Mouse (Mus musculus): ENCODE measurements around the gene Nckipsd. TPM values are rescaled to one million over a fixed set of nuclear protein-coding genes. Genes with fewer than 3 reads are reported as not detected.

Nckipsd gene
- total RNA-seq (2017) = 1.7 and 2.9 TPM in 2 replicates

DNA sequence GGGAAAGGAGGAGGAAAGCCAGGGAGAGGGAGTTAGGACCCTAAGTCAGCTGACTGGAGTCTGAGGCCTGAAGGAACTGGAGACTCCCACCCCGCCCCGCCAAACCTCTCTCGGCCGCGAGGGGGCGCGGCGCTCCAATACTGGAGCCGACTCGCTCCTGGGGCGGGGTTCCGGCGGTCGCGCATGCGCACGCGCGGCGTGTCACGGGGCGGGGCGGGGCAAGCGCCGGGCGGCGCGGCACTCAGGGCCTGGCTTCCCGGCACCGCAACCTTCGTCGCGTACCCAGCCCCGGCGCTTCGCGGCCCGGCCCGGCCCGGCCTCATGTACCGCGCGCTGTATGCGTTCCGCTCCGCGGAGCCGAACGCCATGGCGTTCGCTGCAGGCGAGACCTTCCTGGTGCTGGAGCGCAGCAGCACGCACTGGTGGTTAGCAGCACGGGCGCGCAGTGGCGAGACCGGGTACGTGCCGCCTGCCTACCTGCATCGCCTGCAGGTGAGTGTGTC is at the start of gene Nckipsd:
Gene Nckipsd (plus strand): TSS at position 206 of the 503 bp plus-strand sequence.
- ATAC-seq (replicated peaks in 1 of 2; ENCODE audit: insufficient read depth in 1 of 2, low FRiP score in 2 of 2, low TSS enrichment in 1 of 2, low read depth in 1 of 2, poor library complexity in 2 of 2, severe bottlenecking in 2 of 2) = peak; percentile 59 to 74

DNA sequence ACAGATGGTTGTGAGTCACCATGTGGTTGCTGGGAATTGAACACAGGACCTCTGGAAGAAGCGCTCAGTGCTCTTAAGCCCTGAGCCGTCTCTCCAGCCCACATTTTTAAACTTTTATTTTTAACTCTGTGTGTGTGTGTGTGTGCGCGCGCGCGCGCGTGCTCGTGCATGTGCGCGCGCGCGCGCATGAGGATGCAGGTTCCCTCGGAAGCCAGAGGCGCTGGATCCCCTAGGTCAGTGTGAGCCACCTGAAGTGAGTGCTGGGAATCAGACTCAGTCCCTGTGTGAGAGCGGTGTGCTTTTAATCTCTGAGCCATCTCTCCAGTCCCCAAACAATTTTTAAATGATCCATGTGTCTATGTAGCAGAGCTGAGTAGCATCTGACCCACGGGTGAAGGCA is 49.0 kb upstream of the Nckipsd start:
- ATAC-seq (replicated peaks in 1 of 2; ENCODE audit: insufficient read depth in 1 of 2, low FRiP score in 2 of 2, low TSS enrichment in 1 of 2, low read depth in 1 of 2, poor library complexity in 2 of 2, severe bottlenecking in 2 of 2) = no peak

DNA sequence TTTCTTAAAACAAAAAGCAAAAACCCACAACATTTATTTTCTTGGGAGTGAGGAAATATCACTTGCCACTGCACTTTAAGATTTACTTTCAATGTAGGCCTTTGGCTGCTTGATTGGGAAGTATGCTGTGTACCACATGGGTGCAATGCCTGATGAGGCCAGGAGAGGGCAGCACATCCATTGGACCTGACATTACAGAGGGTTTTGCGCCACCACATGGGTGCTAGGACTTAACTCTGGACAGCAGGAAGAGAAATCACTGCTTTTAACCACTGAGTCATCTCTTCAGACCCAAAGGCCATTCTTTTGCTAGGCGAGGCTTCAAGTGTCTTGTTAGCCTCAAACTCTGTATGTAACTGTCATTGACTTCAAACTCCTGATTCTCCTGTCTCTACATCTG is 48.4 kb upstream of the Nckipsd start:
- ATAC-seq (replicated peaks in 1 of 2; ENCODE audit: insufficient read depth in 1 of 2, low FRiP score in 2 of 2, low TSS enrichment in 1 of 2, low read depth in 1 of 2, poor library complexity in 2 of 2, severe bottlenecking in 2 of 2) = peak in 1 of 2 experiments; percentile 69; a peak in 1 of 4 replicates

GRCm38 (mm10) chr9:108761561-108761960 is 46.6 kb upstream of the Nckipsd start:
- no peak for ATAC-seq (replicated peaks in 1 of 2; ENCODE audit: insufficient read depth in 1 of 2, low FRiP score in 2 of 2, low TSS enrichment in 1 of 2, low read depth in 1 of 2, poor library complexity in 2 of 2, severe bottlenecking in 2 of 2)

DNA sequence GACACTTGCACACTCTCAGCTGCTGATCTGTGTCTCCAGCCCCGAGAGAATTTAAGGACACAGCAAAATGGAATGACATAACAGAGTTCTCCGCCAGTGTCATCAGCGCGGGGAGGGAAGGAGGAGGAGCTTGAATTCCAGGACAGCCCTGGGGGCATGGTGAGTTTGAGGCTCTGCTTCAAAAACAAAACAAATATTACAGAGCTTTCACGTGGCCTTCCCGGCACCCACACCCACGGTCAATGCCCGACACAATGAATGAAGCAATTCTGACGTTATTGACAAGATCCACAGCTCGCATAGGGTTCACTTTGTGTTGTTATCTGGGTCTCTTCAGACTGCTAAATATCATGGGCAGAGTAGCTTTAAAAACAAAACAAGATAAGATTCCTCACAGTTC is 43.2 kb upstream of the Nckipsd start:
- no peak for ATAC-seq (replicated peaks in 1 of 2; ENCODE audit: insufficient read depth in 1 of 2, low FRiP score in 2 of 2, low TSS enrichment in 1 of 2, low read depth in 1 of 2, poor library complexity in 2 of 2, severe bottlenecking in 2 of 2)

DNA sequence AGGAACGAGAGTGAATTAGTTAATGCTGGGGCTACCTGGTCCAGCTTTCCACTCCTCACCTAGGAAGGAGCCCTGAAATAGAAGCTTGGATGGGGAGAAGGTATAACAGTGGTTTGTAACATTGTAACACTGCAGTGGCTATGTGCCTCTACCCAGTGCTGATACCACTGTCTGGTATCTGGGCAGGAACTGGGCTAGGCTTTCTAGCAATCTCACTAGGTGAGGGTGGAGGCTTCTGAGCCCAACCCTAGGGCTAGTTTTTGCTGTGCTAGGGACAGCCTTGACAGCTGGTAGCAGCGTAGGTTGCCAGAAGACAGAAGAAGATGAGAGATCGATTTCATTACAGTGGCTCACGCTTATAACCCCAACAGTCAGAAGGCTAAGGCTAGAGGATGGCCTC is 31.6 kb upstream of the Nckipsd start:
- no peak for ATAC-seq (replicated peaks in 1 of 2; ENCODE audit: insufficient read depth in 1 of 2, low FRiP score in 2 of 2, low TSS enrichment in 1 of 2, low read depth in 1 of 2, poor library complexity in 2 of 2, severe bottlenecking in 2 of 2)

- no peak for ATAC-seq (replicated peaks in 1 of 2; ENCODE audit: insufficient read depth in 1 of 2, low FRiP score in 2 of 2, low TSS enrichment in 1 of 2, low read depth in 1 of 2, poor library complexity in 2 of 2, severe bottlenecking in 2 of 2)
These were observed 30.9 kb upstream of the Nckipsd start for GRCm38 (mm10) chr9:108777276-108777675.

DNA sequence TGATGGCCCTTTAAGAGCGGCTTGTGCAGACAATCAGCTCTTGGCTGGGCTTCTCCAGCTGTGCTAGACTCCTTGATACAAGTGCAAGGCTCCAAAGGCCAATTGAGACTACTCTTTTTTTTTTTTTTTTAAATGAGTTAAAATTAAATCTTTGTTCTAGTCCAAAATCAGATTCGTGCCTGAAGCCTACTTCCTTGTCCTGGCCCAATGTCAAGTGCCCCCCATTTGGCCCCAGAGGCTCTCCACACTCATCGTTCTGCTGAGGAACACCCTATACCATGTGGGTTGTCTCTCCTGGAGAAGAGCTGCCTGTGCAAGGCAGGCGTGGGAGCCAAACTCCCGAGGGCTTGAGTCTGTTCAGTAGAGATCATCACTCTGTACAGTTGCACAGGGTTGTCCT is 27.2 kb upstream of the Nckipsd start:
- no peak for ATAC-seq (replicated peaks in 1 of 2; ENCODE audit: insufficient read depth in 1 of 2, low FRiP score in 2 of 2, low TSS enrichment in 1 of 2, low read depth in 1 of 2, poor library complexity in 2 of 2, severe bottlenecking in 2 of 2)

- ATAC-seq (replicated peaks in 1 of 2; ENCODE audit: insufficient read depth in 1 of 2, low FRiP score in 2 of 2, low TSS enrichment in 1 of 2, low read depth in 1 of 2, poor library complexity in 2 of 2, severe bottlenecking in 2 of 2) = no peak
These were observed 26.3 kb upstream of the Nckipsd start for GRCm38 (mm10) chr9:108781891-108782290.

GRCm38 (mm10) chr9:108782836-108783547 is 25.2 kb upstream of the Nckipsd start:
- 0 out of 4 replicates have a peak, but pooled peaks of 1 of the 2 experiments have one; percentile 4 for ATAC-seq (replicated peaks in 1 of 2; ENCODE audit: insufficient read depth in 1 of 2, low FRiP score in 2 of 2, low TSS enrichment in 1 of 2, low read depth in 1 of 2, poor library complexity in 2 of 2, severe bottlenecking in 2 of 2)

GRCm38 (mm10) chr9:108783548-108784463 is 24.4 kb upstream of the Nckipsd start, which contains the start of gene Ip6k2:
Gene Ip6k2 (plus strand): TSS chr9:108783796.
- ATAC-seq (replicated peaks in 1 of 2; ENCODE audit: insufficient read depth in 1 of 2, low FRiP score in 2 of 2, low TSS enrichment in 1 of 2, low read depth in 1 of 2, poor library complexity in 2 of 2, severe bottlenecking in 2 of 2) = peak; percentile 98

DNA sequence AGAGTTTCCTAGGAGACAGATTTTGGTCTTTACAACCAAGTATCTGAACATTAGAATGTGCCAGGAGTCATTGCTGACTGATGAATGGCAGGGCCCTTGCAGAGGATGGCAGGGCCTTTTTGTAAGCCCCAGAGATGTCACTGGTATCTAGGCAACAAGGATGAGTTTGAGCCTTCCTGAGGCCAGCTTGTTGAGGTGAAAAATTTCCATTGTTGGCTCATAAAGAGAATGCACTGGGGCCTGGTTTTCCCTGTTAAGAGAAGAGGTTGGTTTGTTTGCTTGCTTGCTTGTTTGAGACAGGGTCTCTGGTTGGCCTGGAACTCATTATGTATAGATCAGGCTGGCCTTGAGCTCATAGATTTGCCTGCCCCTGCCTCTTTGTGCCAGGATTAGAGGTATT is 22.8 kb upstream of the Nckipsd start:
- no peak for ATAC-seq (replicated peaks in 1 of 2; ENCODE audit: insufficient read depth in 1 of 2, low FRiP score in 2 of 2, low TSS enrichment in 1 of 2, low read depth in 1 of 2, poor library complexity in 2 of 2, severe bottlenecking in 2 of 2)

GRCm38 (mm10) chr9:108786494-108786893 is 21.7 kb upstream of the Nckipsd start:
- ATAC-seq (replicated peaks in 1 of 2; ENCODE audit: insufficient read depth in 1 of 2, low FRiP score in 2 of 2, low TSS enrichment in 1 of 2, low read depth in 1 of 2, poor library complexity in 2 of 2, severe bottlenecking in 2 of 2) = no peak

- ATAC-seq (replicated peaks in 1 of 2; ENCODE audit: insufficient read depth in 1 of 2, low FRiP score in 2 of 2, low TSS enrichment in 1 of 2, low read depth in 1 of 2, poor library complexity in 2 of 2, severe bottlenecking in 2 of 2) = no peak
These were observed 21.1 kb upstream of the Nckipsd start for GRCm38 (mm10) chr9:108787080-108787479.

GRCm38 (mm10) chr9:108788713-108789112 is 19.5 kb upstream of the Nckipsd start:
- ATAC-seq (replicated peaks in 1 of 2; ENCODE audit: insufficient read depth in 1 of 2, low FRiP score in 2 of 2, low TSS enrichment in 1 of 2, low read depth in 1 of 2, poor library complexity in 2 of 2, severe bottlenecking in 2 of 2) = no peak

- no peak for ATAC-seq (replicated peaks in 1 of 2; ENCODE audit: insufficient read depth in 1 of 2, low FRiP score in 2 of 2, low TSS enrichment in 1 of 2, low read depth in 1 of 2, poor library complexity in 2 of 2, severe bottlenecking in 2 of 2)
These were observed 15.9 kb upstream of the Nckipsd start for GRCm38 (mm10) chr9:108792307-108792706.

DNA sequence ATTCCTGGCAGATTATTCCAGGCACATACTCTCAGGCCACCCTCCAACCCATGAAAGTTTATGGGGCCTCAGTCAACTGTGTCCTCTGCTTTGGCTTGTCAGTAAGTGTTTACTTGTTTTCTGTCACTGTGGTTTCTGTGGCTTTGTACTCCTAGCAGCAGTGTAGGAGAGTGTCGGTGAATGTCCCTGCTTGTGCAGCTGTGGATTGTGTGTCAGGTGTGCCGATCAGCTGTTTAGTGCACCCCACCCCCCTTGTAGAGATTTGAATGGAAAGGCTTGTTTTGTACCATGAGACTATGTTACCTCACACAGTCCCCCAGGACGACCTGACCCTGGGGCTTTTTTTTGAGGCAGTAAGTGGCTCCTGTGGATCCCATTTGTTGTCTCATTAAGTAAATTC is 15.4 kb upstream of the Nckipsd start:
- ATAC-seq (replicated peaks in 1 of 2; ENCODE audit: insufficient read depth in 1 of 2, low FRiP score in 2 of 2, low TSS enrichment in 1 of 2, low read depth in 1 of 2, poor library complexity in 2 of 2, severe bottlenecking in 2 of 2) = 0 out of 4 replicates have a peak, but pooled peaks of 1 of the 2 experiments have one; percentile 17

DNA sequence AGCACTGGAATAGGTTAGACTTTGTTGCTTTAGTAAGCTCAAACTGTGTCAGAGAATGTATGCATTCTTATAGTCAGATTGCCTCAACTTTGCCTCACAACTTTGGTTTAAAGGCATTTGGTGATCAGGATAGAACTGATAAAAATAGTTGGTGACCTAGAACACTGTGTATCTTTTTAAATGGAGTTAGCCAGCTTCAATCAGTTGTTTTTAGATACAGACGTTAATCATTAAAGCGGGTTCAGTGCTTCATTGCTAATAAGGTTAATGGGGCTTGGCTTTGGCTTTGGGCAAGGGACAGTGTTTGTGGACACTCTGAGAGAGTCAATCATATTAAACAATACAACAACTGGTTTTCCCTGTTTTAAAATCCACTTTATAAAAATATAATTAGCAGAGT is 12.9 kb upstream of the Nckipsd start:
- ATAC-seq (replicated peaks in 1 of 2; ENCODE audit: insufficient read depth in 1 of 2, low FRiP score in 2 of 2, low TSS enrichment in 1 of 2, low read depth in 1 of 2, poor library complexity in 2 of 2, severe bottlenecking in 2 of 2) = no peak

Measured in hematopoietic stem cell, adult 5-6 weeks (primary cell).